Mouse (Mus musculus) retina, postnatal 7 days (tissue): ENCODE data around the gene Ribc2.

ENCODE experiments used
- DNase-seq: peaks from one replicate; pipeline ENCODE4 v3.0.0-alpha.2; 2012; ENCODE audit warnings: low read depth, low spot score

Gene Ribc2

GRCm38 (mm10) chr15:85178172-85178571 lies 46.3 kb downstream of the Ribc2 start:
- no peak for DNase-seq

- no peak for DNase-seq
Observed at GRCm38 (mm10) chr15:85179528-85180180, 47.8 kb downstream of the Ribc2 start.

- no peak for DNase-seq
Observed at GRCm38 (mm10) chr15:85180368-85180767, 48.5 kb downstream of the Ribc2 start.

DNA sequence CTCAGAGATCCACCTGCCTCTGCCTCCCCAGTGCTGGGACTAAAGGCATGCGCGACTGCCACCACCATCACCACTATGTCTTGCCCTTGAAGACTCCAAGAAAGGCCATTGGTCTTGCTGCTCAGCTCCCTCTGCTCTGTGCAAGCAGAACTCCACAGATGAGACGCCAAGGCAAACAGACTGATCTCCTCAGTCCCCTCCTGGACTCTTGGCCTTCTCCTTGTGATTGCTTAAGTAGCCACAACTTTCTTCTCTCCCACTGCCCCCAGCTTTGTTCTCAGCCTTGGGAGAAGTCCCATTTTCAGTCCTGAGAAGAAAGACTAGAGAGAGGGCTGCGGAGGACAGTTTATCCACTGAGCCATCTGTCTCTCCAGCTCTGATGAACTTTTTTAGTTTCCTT lies 50.2 kb downstream of the Ribc2 start:
- DNase-seq, result no peak

- no peak for DNase-seq
Observed at GRCm38 (mm10) chr15:85186916-85187315, 55.0 kb downstream of the Ribc2 start.

GRCm38 (mm10) chr15:85188167-85188778 lies 56.4 kb downstream of the Ribc2 start:
- no peak for DNase-seq
